Mouse (Mus musculus): ENCODE measurements around the gene Hist2h2bb. TPM values are rescaled to one million over a fixed set of nuclear protein-coding genes. Genes with fewer than 3 reads are reported as not detected.
A peak's percentile ranks its signal among the peaks of the same experiment; 100 is the strongest.
"Not testable (repeated sequence)": the region's sequence is repeated elsewhere in the genome, so short reads cannot be mapped to it uniquely, and the experiment has no call there.

Gene Hist2h2bb
- polyA plus RNA-seq, 1 experiment from 2014 or later, result 17.6 TPM

DNA sequence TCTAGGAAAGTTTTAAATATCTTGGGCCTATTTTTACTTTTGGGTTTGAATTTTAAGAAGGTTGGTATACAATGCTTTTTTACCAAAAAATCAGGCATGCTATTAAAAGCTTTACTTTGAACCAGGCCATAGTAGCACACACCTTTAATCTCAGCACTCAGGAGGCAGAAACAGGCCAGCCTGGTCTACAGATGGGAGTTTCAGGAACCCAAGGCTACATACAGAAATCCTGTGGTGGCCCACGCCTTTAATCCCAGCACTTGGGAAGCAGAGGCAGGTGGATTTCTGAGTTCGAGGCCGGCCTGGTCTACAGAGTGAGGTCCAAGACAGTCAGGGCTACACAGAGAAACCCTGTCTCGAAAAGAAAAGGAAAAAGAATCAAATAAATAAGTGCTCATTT, 2.0 kb upstream of the Hist2h2bb start:
- Histone ChIP-seq H3K4me1 (ENCODE audit: control insufficient read depth, insufficient read depth, low read length) (peaks cover 12% of the 10 kb centered on the region), H3K27me3 (replicated peaks; ENCODE audit: control insufficient read depth, insufficient read depth, low read length) (no peaks in the 10 kb centered on the region), H3K36me3 (ENCODE audit: control insufficient read depth, insufficient read depth, low read length) (no peaks in the 10 kb centered on the region), H3K4me3 (ENCODE audit: low read depth, low read length) (no peak overlapping the region), H3K9me3 (replicated peaks; ENCODE audit: control insufficient read depth, low read length) (no peaks in the 10 kb centered on the region), H3K27ac (ENCODE audit: low read depth, low read length) (peak overlapping the region; percentile 83), H3K9ac (ENCODE audit: low read length) (peak overlapping the region; percentile 18; the same call in 1 of the 2 replicates), H3K4me2 (ENCODE audit: low read length) (peak overlapping the region; percentile 56)
- 77% methylated on average over 4 of the region's 4 CpGs for WGBS
- DNase-seq (ENCODE audit: low spot score) (no peak), ATAC-seq (no peak)

DNA sequence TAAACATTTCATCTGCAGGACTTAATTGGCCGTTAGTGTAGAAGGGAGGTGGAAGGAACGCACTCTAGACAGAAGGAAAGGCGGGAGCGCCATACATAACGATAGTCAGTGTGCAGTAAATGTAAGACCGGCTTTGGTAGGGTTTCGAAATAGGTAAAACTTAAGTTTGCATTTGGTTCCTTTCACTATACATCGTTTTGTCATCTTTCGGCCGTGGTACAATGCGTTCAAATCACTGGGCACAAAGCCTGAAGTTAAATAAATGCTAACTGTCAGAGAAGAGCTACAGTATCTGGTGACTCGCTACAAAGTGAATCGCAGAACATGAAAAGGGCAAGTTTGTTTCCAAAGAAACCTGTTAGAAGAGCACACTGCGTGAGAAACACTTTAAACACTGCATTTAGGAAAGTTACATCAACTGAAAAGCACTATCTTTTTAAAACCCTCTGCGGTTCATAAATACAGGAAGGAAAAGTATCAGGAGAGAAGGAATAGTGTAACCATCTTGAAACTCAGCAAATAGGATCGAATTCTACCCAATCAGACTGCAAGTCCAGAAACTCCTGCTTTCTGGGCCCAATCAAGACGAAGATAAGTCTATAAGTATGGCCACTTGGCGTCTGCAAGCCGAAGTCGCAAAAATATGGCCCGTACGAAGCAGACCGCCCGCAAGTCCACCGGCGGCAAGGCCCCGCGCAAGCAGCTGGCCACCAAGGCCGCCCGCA, 1.3 kb upstream of the Hist2h2bb start, which contains the start of gene Hist2h3b:
Gene Hist2h3b, plus strand, starts transcription at position 604 of the 725 bp plus-strand sequence.
- ATAC-seq (peak; percentile 70), DNase-seq (ENCODE audit: low spot score) (peak; percentile 95)
- Histone ChIP-seq H3K4me1 (ENCODE audit: control insufficient read depth, insufficient read depth, low read length) (peaks cover 12% of the 10 kb centered on the region), H3K27ac (ENCODE audit: low read depth, low read length) (peak within 1 kb of the TSS; percentile 97), H3K4me3 (ENCODE audit: low read depth, low read length) (peak within 1 kb of the TSS; percentile 38), H3K9me3 (replicated peaks; ENCODE audit: control insufficient read depth, low read length) (no peaks in the 10 kb centered on the region), H3K27me3 (replicated peaks; ENCODE audit: control insufficient read depth, insufficient read depth, low read length) (no peaks in the 10 kb centered on the region), H3K4me2 (ENCODE audit: low read length) (peak within 1 kb of the TSS; percentile 72), H3K9ac (ENCODE audit: low read length) (peak within 1 kb of the TSS; percentile 70), H3K36me3 (ENCODE audit: control insufficient read depth, insufficient read depth, low read length) (no peaks in the 10 kb centered on the region)
- 14% methylated on average over 28 of the region's 30 CpGs for WGBS

DNA sequence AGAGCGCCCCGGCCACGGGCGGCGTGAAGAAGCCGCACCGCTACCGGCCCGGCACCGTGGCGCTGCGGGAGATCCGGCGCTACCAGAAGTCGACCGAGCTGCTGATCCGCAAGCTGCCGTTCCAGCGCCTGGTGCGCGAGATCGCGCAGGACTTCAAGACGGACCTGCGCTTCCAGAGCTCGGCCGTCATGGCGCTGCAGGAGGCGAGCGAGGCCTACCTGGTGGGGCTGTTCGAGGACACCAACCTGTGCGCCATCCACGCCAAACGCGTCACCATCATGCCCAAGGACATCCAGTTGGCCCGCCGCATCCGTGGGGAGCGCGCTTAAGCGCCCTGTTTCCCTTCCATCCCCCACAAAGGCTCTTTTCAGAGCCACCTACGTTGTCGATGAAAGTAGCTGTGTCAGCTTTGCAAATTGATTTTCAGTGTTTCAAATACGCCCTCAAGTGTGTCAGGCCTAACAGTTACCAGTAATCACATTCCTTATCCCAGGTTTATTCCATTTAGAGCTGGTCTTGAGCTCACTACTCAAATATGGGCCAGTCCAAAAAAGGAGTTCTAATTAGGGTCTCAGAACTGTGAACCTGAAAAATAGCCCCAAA, 675 bp upstream of the Hist2h2bb start:
- Histone ChIP-seq H3K4me2 (ENCODE audit: low read length) (peak overlapping the region; percentile 72), H3K27ac (ENCODE audit: low read depth, low read length) (peak overlapping the region; percentile 97), H3K9ac (ENCODE audit: low read length) (peak overlapping the region; percentile 70), H3K4me3 (ENCODE audit: low read depth, low read length) (peak overlapping the region; percentile 38)
- not testable (repeated sequence) for H3K27me3 ChIP-seq (replicated peaks; ENCODE audit: control insufficient read depth, insufficient read depth, low read length); H3K4me1 ChIP-seq (ENCODE audit: control insufficient read depth, insufficient read depth, low read length); H3K36me3 ChIP-seq (ENCODE audit: control insufficient read depth, insufficient read depth, low read length); H3K9me3 ChIP-seq (replicated peaks; ENCODE audit: control insufficient read depth, low read length); DNase-seq (ENCODE audit: low spot score)
- ATAC-seq, result peak; percentile 49
- WGBS, result under 1% methylated on average over 9 of the region's 44 CpGs

DNA sequence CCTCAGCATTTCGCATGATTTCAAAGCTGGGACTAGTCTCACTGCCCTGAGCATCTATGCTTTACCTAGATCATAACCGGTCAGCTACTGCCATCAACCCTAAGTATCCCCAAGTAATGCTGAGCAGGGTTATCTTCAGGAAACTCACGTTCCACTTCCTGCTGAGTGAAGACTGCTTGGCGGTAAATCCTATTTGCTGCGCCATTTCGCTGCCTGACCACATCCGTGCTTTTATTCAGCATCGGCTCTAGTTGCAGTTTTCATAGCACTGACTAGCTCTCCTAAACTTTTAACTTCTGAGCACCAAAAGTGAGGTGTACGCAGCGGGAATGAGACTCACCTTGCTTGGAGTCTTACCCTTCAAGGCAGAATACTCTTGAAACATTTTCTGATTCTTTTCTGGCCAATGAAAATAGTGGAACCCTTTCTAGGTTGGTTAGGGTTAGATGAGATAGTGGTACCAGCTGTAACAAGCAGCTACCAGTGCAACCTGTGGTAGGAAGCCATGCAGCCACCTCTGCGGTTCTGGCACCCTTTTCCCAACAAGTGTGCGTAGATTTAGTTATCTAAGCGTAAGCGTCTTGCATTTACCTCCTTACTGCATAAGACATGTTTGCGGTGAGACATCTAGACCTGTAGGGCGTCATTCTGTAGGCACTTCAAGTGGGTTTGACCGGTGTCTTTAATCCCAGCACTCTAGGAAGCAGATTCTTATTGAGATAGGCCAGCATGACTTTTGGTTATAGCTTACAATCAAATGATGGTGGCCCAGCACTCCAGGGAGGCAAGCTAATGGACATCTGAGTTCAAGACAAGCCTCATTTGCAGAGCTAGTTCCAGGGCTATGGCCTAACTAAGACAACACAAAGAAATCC, 4.3 kb downstream of the Hist2h2bb start:
- Histone ChIP-seq H3K9ac (ENCODE audit: low read length) (no peak overlapping the region), H3K4me3 (ENCODE audit: low read depth, low read length) (no peak overlapping the region), H3K9me3 (replicated peaks; ENCODE audit: control insufficient read depth, low read length) (no peaks in the 10 kb centered on the region), H3K27me3 (replicated peaks; ENCODE audit: control insufficient read depth, insufficient read depth, low read length) (no peaks in the 10 kb centered on the region), H3K4me2 (ENCODE audit: low read length) (no peak overlapping the region), H3K27ac (ENCODE audit: low read depth, low read length) (no peak overlapping the region), H3K4me1 (ENCODE audit: control insufficient read depth, insufficient read depth, low read length) (peaks cover 3% of the 10 kb centered on the region; the same call in 1 of the 2 replicates), H3K36me3 (ENCODE audit: control insufficient read depth, insufficient read depth, low read length) (no peaks in the 10 kb centered on the region)
- DNase-seq (ENCODE audit: low spot score) (no peak), ATAC-seq (no peak)
- WGBS, result 91% methylated on average over 17 of the region's 17 CpGs

DNA sequence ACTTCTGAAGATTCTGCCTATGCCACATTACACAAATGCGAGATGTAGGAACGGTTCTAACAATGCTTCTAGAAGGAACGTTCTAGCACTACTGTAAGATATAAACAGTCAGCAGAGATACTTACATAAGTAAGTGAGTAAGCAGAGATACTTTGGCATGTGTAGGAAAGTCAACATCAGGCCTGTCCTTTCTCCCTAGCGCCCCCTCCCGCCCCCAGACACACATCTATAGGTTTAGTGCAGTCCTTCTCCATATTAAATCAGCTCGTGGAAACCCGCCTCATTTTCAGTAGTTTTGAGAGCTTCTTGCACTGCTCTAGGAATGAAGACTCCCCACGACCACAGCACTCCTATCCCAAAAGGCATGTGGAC, 7.9 kb downstream of the Hist2h2bb start:
- Histone ChIP-seq H3K27me3 (replicated peaks; ENCODE audit: control insufficient read depth, insufficient read depth, low read length) (no peaks in the 10 kb centered on the region), H3K9ac (ENCODE audit: low read length) (peak overlapping the region; percentile 65), H3K4me2 (ENCODE audit: low read length) (peak overlapping the region; percentile 55), H3K36me3 (ENCODE audit: control insufficient read depth, insufficient read depth, low read length) (no peaks in the 10 kb centered on the region), H3K4me1 (ENCODE audit: control insufficient read depth, insufficient read depth, low read length) (peaks cover 3% of the 10 kb centered on the region; the same call in 1 of the 2 replicates), H3K27ac (ENCODE audit: low read depth, low read length) (no peak overlapping the region), H3K9me3 (replicated peaks; ENCODE audit: control insufficient read depth, low read length) (no peaks in the 10 kb centered on the region), H3K4me3 (ENCODE audit: low read depth, low read length) (peak overlapping the region; percentile 44)
- ATAC-seq (no peak; the same call in 1 of the 2 replicates), DNase-seq (ENCODE audit: low spot score) (peak; percentile 41)
- 17% methylated on average over 8 of the region's 8 CpGs for WGBS

DNA sequence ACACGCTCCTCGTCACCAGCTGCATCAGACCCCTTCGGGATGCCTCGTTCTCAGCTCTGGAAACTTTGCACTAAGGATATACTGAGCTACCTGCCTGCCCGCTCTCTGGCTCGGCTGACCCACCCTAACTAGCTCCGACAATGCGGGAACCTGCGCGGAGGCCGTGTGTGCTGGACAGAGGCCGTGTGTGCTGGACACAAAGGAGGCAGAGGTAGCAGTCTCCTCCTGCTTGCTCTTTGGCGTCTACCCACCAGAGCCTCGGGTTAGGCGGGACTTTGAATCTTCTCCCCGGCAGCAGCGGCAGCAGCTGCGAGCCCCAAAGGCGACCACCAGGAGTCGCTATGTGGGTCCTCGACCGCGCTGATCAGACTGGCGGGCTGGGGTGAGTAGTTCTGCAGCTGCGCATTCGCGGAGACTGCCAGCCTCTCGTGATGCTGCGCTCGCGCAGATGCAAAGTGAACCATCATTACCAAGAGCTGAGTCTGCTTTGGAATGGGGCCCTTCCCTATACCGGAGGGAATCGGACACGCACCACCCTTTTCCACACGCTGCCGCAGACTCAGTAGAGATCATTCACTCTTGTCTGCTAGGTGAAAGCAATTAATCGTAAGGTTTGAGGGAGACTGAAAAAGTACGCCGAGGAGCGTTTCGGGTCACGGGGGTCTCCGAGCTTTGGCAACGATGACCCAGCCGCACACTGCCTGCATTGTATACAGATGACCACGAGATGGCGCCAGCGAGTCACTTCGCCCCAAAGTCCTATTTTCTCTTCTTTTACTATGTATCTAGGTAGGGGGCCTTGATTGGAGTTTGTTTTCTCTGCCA, 8.5 kb downstream of the Hist2h2bb start:
- Histone ChIP-seq H3K9me3 (replicated peaks; ENCODE audit: control insufficient read depth, low read length) (no peaks in the 10 kb centered on the region), H3K4me2 (ENCODE audit: low read length) (peak overlapping the region; percentile 55), H3K27me3 (replicated peaks; ENCODE audit: control insufficient read depth, insufficient read depth, low read length) (no peaks in the 10 kb centered on the region), H3K9ac (ENCODE audit: low read length) (peak overlapping the region; percentile 65), H3K4me1 (ENCODE audit: control insufficient read depth, insufficient read depth, low read length) (peaks cover 3% of the 10 kb centered on the region; the same call in 1 of the 2 replicates), H3K27ac (ENCODE audit: low read depth, low read length) (peak overlapping the region; percentile 84), H3K4me3 (ENCODE audit: low read depth, low read length) (peak overlapping the region; percentile 44), H3K36me3 (ENCODE audit: control insufficient read depth, insufficient read depth, low read length) (no peaks in the 10 kb centered on the region)
- peak; percentile 98 for ATAC-seq
- DNase-seq (ENCODE audit: low spot score), result peak; percentile 97
- under 1% methylated on average over 49 of the region's 49 CpGs for WGBS

DNA sequence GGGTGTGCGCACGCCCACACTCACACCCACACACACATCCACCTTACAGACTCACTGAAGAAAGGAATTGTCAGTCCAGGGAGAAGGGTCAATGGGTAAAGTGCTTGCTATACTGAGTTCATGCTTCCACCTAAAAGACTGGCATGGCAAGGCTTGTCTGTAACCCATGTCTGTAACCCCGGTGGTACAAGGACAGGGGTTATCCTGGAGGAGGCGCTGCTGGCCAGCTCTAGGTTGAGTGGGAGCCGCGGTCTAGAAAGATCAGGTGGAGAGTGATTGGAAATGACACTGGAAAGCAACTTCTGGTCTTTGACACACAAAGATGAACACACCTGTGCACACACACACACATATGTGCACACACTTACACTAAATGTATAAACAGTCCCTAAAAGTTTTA, 11.1 kb downstream of the Hist2h2bb start:
- H3K27ac ChIP-seq (ENCODE audit: low read depth, low read length), result no peak overlapping the region
- no peaks in the 10 kb centered on the region for H3K27me3 ChIP-seq (replicated peaks; ENCODE audit: control insufficient read depth, insufficient read depth, low read length)
- 57% methylated on average over 6 of the region's 6 CpGs for WGBS
- no peaks in the 10 kb centered on the region for H3K36me3 ChIP-seq (ENCODE audit: control insufficient read depth, insufficient read depth, low read length)
- no peak overlapping the region for H3K4me3 ChIP-seq (ENCODE audit: low read depth, low read length)
- H3K4me2 ChIP-seq (ENCODE audit: low read length), result no peak overlapping the region
- H3K9me3 ChIP-seq (replicated peaks; ENCODE audit: control insufficient read depth, low read length), result no peaks in the 10 kb centered on the region
- no peak for DNase-seq (ENCODE audit: low spot score)
- H3K4me1 ChIP-seq (ENCODE audit: control insufficient read depth, insufficient read depth, low read length), result peaks cover 3% of the 10 kb centered on the region; the same call in 1 of the 2 replicates
- H3K9ac ChIP-seq (ENCODE audit: low read length), result no peak overlapping the region
- ATAC-seq, result no peak

DNA sequence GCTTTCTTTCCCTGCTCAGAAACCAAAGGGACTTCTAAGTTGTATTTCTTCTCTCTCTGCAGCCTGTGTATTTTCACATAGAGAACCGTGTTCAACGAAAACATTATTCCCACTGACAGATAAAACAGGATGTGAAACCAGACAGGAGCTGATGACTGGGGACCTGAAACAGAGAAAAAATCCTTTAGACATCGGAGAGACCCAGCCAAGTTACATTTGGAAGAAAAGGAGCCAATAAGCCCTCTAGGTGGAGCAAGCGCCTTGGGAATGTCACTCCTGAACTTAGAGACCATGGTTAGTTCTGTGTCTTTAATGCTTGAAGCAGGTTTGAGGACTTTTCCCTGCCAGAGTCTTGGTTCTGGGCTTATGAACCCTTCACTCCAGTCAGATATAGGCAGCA, 14.9 kb downstream of the Hist2h2bb start:
- H3K4me1 ChIP-seq (ENCODE audit: control insufficient read depth, insufficient read depth, low read length), result no peaks in the 10 kb centered on the region
- no peaks in the 10 kb centered on the region for H3K36me3 ChIP-seq (ENCODE audit: control insufficient read depth, insufficient read depth, low read length)
- H3K9me3 ChIP-seq (replicated peaks; ENCODE audit: control insufficient read depth, low read length), result no peaks in the 10 kb centered on the region
- WGBS, result 25% methylated on average over 4 of the region's 4 CpGs
- no peak overlapping the region for H3K4me3 ChIP-seq (ENCODE audit: low read depth, low read length)
- ATAC-seq, result no peak
- no peak overlapping the region for H3K27ac ChIP-seq (ENCODE audit: low read depth, low read length)
- DNase-seq (ENCODE audit: low spot score), result peak; percentile 59
- no peak overlapping the region for H3K9ac ChIP-seq (ENCODE audit: low read length)
- no peaks in the 10 kb centered on the region for H3K27me3 ChIP-seq (replicated peaks; ENCODE audit: control insufficient read depth, insufficient read depth, low read length)
- H3K4me2 ChIP-seq (ENCODE audit: low read length), result no peak overlapping the region

Data from forebrain, embryonic 14.5 days (tissue).